Mouse (Mus musculus): ENCODE data around the gene Gatad1.
"Not testable (repeated sequence)": the region's sequence is repeated elsewhere in the genome, so short reads cannot be mapped to it uniquely, and the experiment has no call there.

Gatad1 gene

DNA sequence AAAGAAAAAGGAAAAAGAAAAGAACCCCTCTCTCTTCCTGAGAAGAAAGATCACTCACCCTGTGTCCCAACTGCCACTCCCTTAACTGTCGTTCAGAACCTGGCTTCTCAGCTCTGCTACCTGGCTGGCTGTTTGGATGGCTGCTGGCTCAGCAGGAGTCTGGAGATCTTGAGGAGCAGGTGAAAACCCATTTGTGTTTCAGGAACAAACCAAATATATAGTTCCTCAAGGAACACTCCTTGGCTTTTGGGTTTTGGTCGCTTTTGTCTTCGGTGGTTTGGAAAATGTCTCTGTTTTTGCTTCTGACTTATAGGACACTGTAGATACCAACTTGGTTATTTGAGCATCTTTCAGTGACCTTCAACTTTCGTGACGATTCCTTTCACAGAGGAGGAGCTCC, at the start of gene Gatad1:
Gene Gatad1, minus strand, starts transcription at position 101 of the 400 bp plus-strand sequence.
- DNase-seq (ENCODE audit: extremely low spot score, low read depth, low spot score): no peak

DNA sequence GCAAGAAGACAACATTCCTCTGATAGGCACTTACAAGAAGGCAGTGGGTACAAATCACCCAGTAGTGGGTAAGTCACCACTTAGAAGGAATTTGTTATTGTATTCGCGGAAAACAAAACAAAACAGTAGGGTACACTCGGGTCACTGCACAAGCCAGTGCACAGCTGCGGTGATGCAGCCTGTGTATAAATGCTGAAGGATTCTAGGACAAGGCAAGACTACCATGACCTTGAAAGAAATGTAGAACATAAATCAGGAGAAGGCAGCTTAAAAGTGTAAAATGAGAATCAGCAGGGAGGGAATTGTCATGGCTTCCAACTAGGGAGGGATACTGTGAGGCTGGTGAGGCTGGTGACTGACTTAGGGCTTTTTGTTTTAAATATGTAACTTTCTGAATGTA, 45.2 kb upstream of the Gatad1 start:
- DNase-seq (ENCODE audit: extremely low spot score, low read depth, low spot score): no peak

DNA sequence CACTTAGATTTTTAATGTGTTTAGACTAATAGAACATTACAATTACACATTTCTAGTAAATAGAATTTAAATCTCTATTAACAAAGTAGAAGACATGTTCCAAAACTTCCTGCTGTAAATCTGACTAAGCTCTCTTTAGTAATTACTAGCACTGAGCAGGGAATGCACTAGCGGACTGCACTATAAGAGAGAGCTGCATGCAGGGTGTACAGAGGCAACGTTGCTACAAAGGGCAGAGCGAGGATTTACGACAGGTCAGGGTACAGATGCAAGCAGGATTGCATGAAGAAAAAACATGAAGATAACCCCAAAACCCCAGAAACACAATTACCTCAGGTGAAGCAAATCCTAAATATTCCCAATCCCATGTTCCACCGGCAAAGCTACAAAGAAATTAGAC, 43.0 kb upstream of the Gatad1 start:
- no peak for DNase-seq (ENCODE audit: extremely low spot score, low read depth, low spot score)

DNA sequence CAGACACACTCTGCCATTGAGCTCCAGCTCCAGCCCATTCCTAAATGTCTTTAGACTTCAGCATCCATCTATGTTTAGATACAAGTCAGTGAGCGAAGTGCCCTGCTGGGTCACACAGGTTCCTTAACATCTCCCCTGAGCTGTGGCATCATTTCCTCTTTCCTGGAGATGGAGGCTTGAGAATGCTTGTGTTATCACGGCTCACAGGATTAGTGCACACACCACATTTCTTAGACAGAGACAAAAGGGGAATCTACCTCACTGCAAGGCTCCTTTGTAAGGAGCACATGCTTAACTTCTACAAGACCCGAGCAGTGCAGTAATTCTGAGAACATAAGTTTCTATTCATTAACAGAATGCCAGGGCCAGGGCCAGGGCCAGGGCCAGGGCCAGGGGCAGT, 39.0 kb upstream of the Gatad1 start:
- DNase-seq (ENCODE audit: extremely low spot score, low read depth, low spot score): no peak

DNA sequence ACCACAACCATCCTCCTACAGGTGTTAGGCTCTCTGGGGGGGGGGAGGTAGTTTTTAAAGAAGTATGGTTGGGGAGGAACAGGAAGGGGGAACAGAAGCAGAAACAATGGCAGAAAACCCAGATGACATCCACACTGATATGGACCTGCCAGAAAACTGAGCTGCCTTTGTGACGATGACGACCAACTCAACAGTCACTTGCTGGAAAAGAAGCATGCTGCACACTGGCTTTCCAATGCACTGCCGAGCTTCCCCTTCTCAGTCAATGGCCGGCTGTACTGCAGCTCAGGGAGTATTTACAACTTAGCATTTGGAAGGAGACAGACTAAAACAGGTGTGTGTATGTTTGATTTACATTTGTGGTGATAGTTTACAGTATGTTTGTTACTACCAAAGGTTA, 38.2 kb upstream of the Gatad1 start:
- DNase-seq (ENCODE audit: extremely low spot score, low read depth, low spot score): no peak

DNA sequence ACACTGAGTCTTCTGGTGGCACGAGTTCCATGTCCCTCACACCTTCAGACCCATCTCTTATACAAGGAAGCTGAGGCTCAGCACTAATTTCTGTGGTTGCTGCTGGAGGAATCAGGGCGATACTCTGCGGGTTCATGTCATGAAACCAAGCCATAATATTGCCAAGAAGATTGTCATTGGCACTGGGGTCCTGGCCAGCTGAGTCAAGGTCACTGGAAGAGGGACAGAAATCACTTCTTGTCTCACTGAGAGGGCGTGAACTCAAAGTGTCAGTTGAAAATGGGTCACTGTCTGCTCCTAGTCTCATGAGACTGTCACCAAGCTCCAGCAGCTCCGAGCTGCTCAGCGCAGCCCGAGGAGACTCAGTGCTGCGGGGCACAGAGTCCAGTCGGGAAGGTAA, 36.0 kb upstream of the Gatad1 start:
- no peak for DNase-seq (ENCODE audit: extremely low spot score, low read depth, low spot score)

- DNase-seq (ENCODE audit: extremely low spot score, low read depth, low spot score): no peak
Measured at GRCm38 (mm10) chr5:3691283-3691682, 34.3 kb upstream of the Gatad1 start.

DNA sequence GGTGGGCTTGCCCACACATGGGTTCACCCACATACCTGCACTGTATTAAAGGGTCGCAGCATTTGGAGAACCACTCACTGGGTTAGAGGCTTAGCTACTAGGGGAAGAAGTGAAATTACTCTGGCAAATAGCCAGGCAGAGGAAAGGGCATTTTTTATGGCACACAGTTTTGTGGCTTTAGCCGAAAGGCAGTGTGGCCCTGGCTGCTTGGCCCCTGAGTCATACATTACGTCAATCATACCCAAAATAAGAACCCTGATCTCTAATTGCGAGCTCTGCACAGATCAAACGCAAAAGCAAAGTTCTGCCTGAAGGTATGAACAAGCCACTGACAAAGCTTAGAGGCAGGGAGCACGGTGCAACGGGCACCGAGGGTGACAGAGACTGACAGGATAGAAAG, 31.3 kb upstream of the Gatad1 start:
- DNase-seq (ENCODE audit: extremely low spot score, low read depth, low spot score): no peak

- DNase-seq (ENCODE audit: extremely low spot score, low read depth, low spot score): no peak
Measured at GRCm38 (mm10) chr5:3669938-3670554, 13.1 kb upstream of the Gatad1 start.

GRCm38 (mm10) chr5:3666585-3666984, 9.6 kb upstream of the Gatad1 start:
- no peak for DNase-seq (ENCODE audit: extremely low spot score, low read depth, low spot score)

DNA sequence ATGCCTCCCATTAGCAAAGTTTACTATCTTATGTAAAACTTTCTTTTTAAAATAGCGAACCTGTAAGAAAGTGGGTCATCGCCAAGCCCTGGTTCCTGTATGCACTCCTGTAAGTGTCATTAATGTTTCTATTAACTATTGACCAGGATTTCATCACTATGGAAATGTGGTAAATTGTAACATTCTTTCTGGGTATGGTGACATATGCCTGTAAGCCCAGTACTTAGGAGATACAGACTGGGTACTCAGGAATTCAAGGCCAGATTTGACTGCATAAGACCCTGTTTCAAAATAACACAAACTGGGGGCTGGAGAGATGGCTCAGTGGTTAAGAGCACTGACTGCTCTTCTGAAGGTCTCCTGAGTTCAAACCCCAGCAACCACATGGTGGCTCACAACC, 8.2 kb upstream of the Gatad1 start:
- DNase-seq (ENCODE audit: extremely low spot score, low read depth, low spot score): no peak

DNA sequence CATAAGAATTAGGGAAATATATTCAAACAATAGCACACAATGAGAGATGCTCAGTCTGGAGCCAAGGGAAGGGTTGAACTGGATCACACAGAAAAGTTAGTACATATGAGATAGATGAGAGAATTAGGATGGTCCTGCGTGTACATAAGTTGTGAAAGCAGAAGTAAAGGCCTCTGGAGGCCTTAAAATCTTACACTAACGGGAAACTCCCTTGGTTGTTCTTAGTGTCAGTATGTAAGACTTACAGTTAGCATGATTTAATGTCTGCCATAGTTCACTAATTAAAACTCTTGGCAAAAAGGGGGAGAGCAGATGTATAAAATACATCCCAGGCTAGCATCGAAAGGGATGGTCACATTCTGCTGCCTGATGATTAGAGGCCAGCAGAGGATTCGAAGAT, 3.2 kb downstream of the Gatad1 start:
- no peak for DNase-seq (ENCODE audit: extremely low spot score, low read depth, low spot score)

DNA sequence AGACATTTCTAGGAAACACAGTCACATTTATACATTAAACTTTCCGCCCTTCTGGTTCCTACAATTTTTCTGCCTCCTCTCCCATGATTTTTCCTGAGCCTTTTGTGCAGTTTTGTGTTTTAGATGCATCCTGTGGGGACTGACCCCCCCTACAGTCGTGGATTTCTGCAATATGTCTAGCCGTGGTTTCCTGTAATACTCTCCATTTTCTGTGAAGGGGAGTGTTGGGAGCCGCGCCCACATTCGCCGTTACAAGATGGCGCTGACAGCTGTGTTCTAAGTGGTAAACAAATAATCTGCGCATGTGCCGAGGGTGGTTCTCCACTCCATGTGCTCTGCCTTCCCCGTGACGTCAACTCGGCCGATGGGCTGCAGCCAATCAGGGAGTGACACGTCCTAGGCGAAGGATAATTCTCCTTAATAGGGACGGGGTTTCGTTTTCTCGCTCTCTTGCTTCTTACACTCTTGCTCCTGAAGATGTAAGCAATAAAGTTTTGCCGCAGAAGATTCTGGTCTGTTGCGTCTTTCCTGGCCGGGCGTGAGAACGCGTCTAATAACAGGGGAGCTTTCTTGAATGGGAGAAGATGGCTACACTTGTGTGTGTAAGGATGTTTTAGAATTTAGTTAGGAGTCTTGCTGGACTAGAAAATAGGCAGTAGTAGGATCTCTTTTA, 3.9 kb downstream of the Gatad1 start:
- not testable (repeated sequence) for DNase-seq (ENCODE audit: extremely low spot score, low read depth, low spot score)

DNA sequence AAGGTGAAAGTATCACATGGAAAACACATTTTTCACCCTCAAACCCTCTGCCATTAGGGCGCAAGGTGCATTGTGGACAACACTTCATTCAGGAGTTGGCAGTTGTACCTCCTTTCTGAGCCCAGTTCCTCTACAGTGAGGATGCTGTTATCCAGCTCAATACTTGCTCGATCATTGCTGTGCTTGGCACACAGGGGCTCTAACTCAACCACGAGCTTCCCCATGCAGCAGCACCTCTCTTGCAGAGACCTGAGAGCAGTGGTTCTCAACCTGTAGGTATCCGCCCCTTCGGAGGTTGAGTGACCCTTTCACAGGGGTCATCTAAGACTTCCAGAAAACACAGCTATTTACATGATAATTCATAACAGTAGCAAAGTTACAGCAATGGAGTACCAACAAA, 5.4 kb downstream of the Gatad1 start:
- no peak for DNase-seq (ENCODE audit: extremely low spot score, low read depth, low spot score)

- DNase-seq (ENCODE audit: extremely low spot score, low read depth, low spot score): no peak
Measured at GRCm38 (mm10) chr5:3650881-3651280, 6.1 kb downstream of the Gatad1 start, which contains the start of gene Tmbim7. TSS of gene Tmbim7 (plus strand) at chr5:3651181.

- DNase-seq (ENCODE audit: extremely low spot score, low read depth, low spot score): no peak
Measured at GRCm38 (mm10) chr5:3648849-3649210, 8.2 kb downstream of the Gatad1 start.

DNA sequence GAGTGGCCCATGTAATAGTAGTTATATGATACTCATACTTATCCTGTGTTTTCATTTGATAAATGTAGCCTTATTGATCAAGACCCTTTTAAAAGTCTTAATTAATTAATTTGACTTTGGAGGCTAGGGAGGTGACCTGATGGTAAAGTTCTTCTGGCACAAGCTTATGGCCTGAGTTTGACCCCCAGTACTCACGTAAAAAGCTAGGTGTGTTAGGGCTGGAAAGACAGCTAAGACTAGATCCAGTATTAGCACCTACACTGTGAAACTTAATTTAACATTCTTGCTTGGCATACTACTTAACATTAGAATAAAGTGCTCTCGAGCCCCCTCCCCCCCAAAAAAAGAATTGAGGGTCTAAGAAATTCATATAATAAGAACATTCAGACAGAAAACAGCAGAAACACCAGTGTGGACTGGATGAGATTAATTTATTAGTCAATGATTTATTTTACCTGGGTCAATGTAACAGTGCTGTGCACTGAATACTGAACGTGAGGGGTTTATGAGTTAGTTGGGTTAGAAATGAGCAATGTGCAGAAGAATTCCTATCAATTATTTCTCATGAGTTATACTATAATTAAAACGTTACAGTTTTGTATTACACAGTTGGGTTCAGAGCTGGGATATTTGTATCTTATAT, 8.7 kb downstream of the Gatad1 start:
- DNase-seq (ENCODE audit: extremely low spot score, low read depth, low spot score): no peak

DNA sequence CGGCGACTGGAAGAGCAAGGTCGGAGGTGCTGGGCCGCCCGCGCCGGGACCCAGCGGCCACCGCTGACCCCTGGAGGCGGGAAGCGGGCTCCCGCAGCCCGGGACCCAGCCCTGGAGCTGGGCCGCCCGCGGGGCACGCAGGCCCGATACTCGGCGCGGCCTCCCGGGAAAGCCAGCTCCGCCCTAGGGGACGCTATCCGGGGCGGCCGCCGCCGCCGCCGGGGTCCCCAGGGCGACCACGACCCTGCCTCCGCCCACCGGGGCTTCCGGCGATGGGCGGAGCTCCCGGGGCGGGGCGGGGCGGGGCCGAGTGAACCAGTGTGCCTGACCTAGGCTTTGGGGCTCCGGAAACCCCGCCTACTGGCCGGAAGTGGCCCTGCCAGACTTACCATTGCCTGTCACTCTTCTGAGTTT, 9.3 kb downstream of the Gatad1 start:
- peak; percentile 39 for DNase-seq (ENCODE audit: extremely low spot score, low read depth, low spot score)

DNA sequence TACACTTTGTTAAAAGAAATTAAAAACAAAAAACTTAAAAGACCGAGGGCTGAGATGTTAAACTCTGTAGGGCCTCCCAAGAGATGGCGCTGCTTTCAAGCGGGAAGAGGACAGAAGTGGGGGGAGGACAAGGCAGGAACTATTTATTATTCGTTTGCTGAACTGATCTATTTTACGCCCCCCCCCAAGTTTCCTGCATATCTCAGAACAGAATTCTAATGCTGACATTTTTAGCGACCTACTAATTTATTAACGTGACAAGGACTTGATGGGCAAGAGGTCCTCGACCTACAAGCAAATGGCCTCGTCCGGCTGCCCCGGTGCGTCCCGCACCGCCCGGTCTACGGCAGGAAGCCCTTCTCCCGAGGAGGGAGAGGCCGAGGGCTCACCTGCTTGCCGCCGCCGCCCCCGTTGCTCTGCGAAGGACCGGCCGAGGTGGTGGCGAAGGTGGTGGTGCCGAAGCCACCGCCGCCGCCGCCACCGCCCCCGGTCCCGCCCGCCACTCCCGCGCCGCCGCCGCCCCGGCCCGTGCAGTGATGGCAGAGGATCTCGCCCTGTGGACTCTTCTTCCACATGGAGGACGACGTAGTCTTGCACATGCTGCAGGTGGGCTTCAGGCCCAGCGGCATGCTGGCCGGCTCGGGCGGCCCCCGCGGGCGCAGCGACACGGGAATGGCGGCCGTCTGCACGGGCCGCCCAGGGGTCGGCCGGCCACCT, 9.8 kb downstream of the Gatad1 start:
- DNase-seq (ENCODE audit: extremely low spot score, low read depth, low spot score): no peak

GRCm38 (mm10) chr5:3646539-3646938, 10.4 kb downstream of the Gatad1 start:
- no peak for DNase-seq (ENCODE audit: extremely low spot score, low read depth, low spot score)

GRCm38 (mm10) chr5:3645326-3645725, 11.7 kb downstream of the Gatad1 start:
- DNase-seq (ENCODE audit: extremely low spot score, low read depth, low spot score): no peak

DNA sequence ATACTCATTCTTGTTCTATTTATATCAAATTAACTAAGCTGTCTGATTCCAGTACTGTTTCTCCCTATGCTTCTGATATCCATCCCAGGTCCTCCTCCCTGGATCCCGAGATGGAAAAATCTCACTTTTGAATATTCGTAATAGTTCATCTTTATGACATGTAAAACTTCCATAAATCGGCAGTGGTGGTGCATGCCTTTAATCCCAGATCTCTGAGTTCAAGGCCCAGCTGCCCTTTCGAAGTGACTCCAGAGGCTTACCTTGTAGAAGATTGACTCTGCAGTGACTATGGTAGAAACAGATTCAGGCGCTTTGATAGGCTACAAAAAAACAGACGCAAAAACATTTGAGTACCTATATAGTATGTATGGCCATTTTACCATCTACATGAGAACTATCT, 12.4 kb downstream of the Gatad1 start:
- no peak for DNase-seq (ENCODE audit: extremely low spot score, low read depth, low spot score)
